Mouse (Mus musculus): ENCODE measurements around the gene Stab1. TPM values are rescaled to one million over a fixed set of nuclear protein-coding genes. Genes with fewer than 3 reads are reported as not detected.

Stab1 gene
- polyA plus RNA-seq, 1 experiment: 114 TPM

DNA sequence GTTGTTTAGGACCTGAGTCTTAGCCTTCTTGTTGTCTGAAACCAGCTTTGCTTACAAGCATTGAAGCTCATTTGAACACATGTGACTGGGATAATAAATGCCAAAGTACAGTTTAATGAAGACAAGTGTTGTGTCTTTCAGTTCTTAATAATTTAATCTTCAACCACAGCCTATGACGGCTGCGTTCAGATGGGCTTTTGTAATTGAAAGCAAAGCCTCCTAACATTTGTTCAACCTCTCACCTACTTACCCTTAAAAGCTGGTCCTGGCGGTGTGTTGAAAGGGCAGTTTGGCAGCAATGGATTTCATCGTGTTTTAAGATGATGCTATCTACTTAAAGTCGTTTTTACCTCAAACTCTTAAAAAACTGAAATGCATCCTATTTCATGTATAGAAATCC, 56.3 kb downstream of the Stab1 start:
- H3K4me3 ChIP-seq (replicated peaks; ENCODE audit: extremely low read depth, low read depth, low read length): no peak overlapping the region
- no peak for DNase-seq
- TF ChIP-seq CTCF (IDR thresholded peaks at IDR 0.05; ENCODE audit: insufficient read depth, low read length): no peak
- no peak for TF ChIP-seq POLR2A (IDR thresholded peaks at IDR 0.05; ENCODE audit: borderline replicate concordance, extremely low read depth, low read depth, low read length)
- peaks cover 4% of the 10 kb centered on the region for H3K4me1 ChIP-seq (ENCODE audit: control insufficient read depth, insufficient read depth, low read length)
- WGBS: 61% methylated on average over 5 of the region's 5 CpGs

GRCm38 (mm10) chr14:31110613-31111012, 57.8 kb downstream of the Stab1 start:
- 49% methylated on average over 3 of the region's 3 CpGs for WGBS
- DNase-seq: no peak
- no peak overlapping the region for H3K4me3 ChIP-seq (replicated peaks; ENCODE audit: extremely low read depth, low read depth, low read length)
- no peak for TF ChIP-seq CTCF (IDR thresholded peaks at IDR 0.05; ENCODE audit: insufficient read depth, low read length)
- TF ChIP-seq POLR2A (IDR thresholded peaks at IDR 0.05; ENCODE audit: borderline replicate concordance, extremely low read depth, low read depth, low read length): no peak
- H3K4me1 ChIP-seq (ENCODE audit: control insufficient read depth, insufficient read depth, low read length): peaks cover 4% of the 10 kb centered on the region

- Histone ChIP-seq H3K4me1 (ENCODE audit: control insufficient read depth, insufficient read depth, low read length) (no peaks in the 10 kb centered on the region), H3K4me3 (replicated peaks; ENCODE audit: extremely low read depth, low read depth, low read length) (no peak overlapping the region)
- no peak for TF ChIP-seq CTCF (IDR thresholded peaks at IDR 0.05; ENCODE audit: insufficient read depth, low read length)
- TF ChIP-seq POLR2A (IDR thresholded peaks at IDR 0.05; ENCODE audit: borderline replicate concordance, extremely low read depth, low read depth, low read length): no peak
- DNase-seq: no peak
- 71% methylated on average over 2 of the region's 2 CpGs for WGBS
These were observed 63.3 kb downstream of the Stab1 start for GRCm38 (mm10) chr14:31105156-31105555.

DNA sequence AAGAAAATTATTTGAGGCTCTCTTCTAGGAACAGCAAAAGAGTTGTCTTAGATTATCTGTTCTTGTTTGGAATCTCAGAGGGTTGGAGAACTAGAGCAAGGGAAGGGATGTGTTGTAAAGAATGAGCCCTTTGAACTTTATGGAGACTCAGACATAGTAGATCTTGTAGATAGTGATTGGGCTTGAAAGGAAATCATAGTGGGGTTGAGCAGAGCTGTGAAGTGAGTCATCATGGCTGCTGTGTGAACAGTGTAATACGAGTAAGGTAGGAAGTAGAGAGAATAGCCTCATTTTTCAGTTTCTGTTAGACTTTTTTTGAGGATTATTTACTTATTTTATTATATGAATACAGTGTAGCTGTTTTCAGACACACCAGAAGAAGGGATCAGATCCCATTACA, 78.5 kb downstream of the Stab1 start:
- Histone ChIP-seq H3K4me3 (replicated peaks; ENCODE audit: extremely low read depth, low read depth, low read length) (no peak overlapping the region), H3K4me1 (ENCODE audit: control insufficient read depth, insufficient read depth, low read length) (no peaks in the 10 kb centered on the region)
- WGBS: 57% methylated on average over 1 of the region's 1 CpGs
- DNase-seq: no peak
- TF ChIP-seq CTCF (IDR thresholded peaks at IDR 0.05; ENCODE audit: insufficient read depth, low read length) (no peak), POLR2A (IDR thresholded peaks at IDR 0.05; ENCODE audit: borderline replicate concordance, extremely low read depth, low read depth, low read length) (no peak)

Other genes starting within 250 kb of the Stab1 start
- 0.87 and 1.1 TPM in 2 replicates for gene Itih3, start 244.9 kb downstream of the Stab1 start, polyA plus RNA-seq (2012; rRNA removed)
- gene Itih1, start 225.4 kb downstream of the Stab1 start, polyA plus RNA-seq (2012; rRNA removed): 1.1 and 1.4 TPM in 2 replicates
- gene Nek4, start 217.3 kb downstream of the Stab1 start, polyA plus RNA-seq (2012; rRNA removed): 3.6 and 3.8 TPM in 2 replicates
- 17.2 and 21.6 TPM in 2 replicates for gene Glt8d1, start 167.2 kb downstream of the Stab1 start, polyA plus RNA-seq (2012; rRNA removed)
- 92.6 and 173 TPM in 2 replicates for gene Spcs1, start 167.0 kb downstream of the Stab1 start, polyA plus RNA-seq (2012; rRNA removed)
- gene Pbrm1, start 149.5 kb downstream of the Stab1 start, polyA plus RNA-seq (2012; rRNA removed): 12.8 and 14.7 TPM in 2 replicates
- gene Gnl3, start 149.5 kb downstream of the Stab1 start, polyA plus RNA-seq (2012; rRNA removed): 7.9 and 13.2 TPM in 2 replicates
- gene Smim4, start 39.7 kb downstream of the Stab1 start, polyA plus RNA-seq (2012; rRNA removed): 58.1 and 70.0 TPM in 2 replicates
- gene Nt5dc2, start 37.6 kb downstream of the Stab1 start, polyA plus RNA-seq (2012; rRNA removed): 147 and 266 TPM in 2 replicates
- 25.4 and 32.2 TPM in 2 replicates for gene Tnnc1, start 39.7 kb upstream of the Stab1 start, polyA plus RNA-seq (2012; rRNA removed)
- gene Nisch, start 48.3 kb upstream of the Stab1 start, polyA plus RNA-seq (2012; rRNA removed): 412 and 458 TPM in 2 replicates
- 95.9 and 109 TPM in 2 replicates for gene Sema3g, start 49.2 kb upstream of the Stab1 start, polyA plus RNA-seq (2012; rRNA removed)
- 4.8 and 5.4 TPM in 2 replicates for gene Phf7, start 82.7 kb upstream of the Stab1 start, polyA plus RNA-seq (2012; rRNA removed)
- gene Bap1, start 82.8 kb upstream of the Stab1 start, polyA plus RNA-seq (2012; rRNA removed): 43.9 and 48.3 TPM in 2 replicates
- gene Dnah1, start 155.3 kb upstream of the Stab1 start, polyA plus RNA-seq (2012; rRNA removed): 3.9 and 5.5 TPM in 2 replicates
- 11.0 and 12.2 TPM in 2 replicates for gene Capn7, start 168.0 kb upstream of the Stab1 start, polyA plus RNA-seq (2012; rRNA removed)

Measured in lung, adult 2 months (tissue).